Mouse (Mus musculus): ENCODE results near the gene 1700067K01Rik. TPM values are rescaled to one million over a fixed set of nuclear protein-coding genes. Genes with fewer than 3 reads are reported as not detected.

Gene 1700067K01Rik
- total RNA-seq, 4 experiments from 2014 or later: 0.34 to 0.77 (median 0.48) TPM

GRCm38 (mm10) chr8:84010625-84011611 is 9.6 kb downstream of the 1700067K01Rik start:
- DNase-seq (ENCODE audit: low spot score in 2 of 2): peak in 1 of 2 experiments; percentile 54

DNA sequence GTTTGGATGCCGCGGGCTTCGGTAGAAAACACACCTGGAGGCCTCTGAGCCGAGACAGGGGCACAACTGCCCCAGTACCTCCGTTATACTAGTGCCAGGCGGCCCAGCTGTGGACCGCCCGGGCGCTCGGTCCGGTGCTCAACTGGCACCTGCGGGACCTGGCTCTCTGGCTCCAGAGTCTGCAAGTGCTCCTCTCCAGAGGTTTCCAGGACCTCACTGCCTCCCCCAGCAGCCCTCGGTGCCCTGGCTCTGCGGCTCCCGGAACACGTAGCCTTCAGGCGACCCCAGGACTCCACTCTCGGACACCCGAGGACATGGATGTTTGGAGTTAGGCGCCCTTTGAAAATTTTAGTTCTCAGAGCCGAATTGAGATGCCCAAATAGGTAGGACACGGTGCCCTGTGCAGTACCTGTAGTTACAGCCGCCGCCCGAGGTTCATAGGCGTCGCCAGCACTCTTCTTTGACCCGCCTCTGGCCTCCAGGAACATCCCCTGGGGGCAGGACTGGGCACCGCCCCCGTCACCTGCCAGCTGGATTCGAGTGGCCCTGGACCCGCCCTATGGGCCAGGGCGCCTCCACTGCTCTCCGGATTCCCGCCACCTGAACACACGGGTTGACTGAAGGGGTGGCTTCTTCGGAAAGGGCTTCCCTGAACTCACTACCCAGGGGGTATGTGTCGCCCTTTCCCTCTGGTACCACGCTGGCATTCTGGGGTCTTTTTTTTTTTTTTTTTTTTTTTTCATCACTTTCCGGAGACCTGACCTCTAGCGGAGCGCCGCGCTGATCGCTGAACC is 10.6 kb downstream of the 1700067K01Rik start, which contains the start of gene 2210011C24Rik:
Gene 2210011C24Rik, minus strand, starts transcription at position 467 of the 794 bp plus-strand sequence.
- no peak for DNase-seq (ENCODE audit: low spot score in 2 of 2)

DNA sequence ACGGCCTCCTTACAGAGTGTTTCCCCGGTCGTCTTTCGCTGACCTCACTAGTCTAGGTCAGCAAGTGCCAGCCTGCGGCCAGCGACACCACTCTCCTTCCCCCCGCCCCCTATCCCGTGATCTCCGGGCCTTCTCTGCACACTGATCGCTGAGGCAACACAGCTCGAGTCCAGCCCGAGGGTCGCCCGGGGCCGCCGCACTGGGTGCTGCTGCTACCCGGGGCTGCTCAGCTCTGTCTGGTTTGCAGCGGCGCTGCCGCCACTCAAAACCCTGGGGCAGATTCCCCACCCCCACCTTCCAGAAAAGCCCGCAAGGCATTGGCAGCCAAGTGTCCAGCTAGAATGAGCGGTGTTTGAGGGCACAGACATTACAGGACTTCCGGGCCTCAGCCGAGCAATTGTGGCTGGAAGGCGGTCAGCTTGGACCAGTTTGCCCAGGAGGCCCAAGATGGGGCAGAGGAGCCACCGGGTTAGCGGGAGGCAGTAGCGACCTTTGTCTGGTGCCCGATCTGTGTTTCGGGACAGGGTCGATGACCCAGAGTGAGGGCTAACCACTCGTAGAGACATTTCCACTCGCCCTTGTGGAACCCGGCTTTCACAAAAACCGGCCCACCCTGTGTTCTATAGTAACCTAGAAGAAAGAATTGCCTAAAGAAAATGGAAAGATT is 11.3 kb downstream of the 1700067K01Rik start:
- no peak for DNase-seq (ENCODE audit: low spot score in 2 of 2)

- DNase-seq (ENCODE audit: low spot score in 2 of 2): no peak
These were observed 14.5 kb downstream of the 1700067K01Rik start for GRCm38 (mm10) chr8:84015833-84016232.

- DNase-seq (ENCODE audit: low spot score in 2 of 2): no peak
These were observed 18.4 kb downstream of the 1700067K01Rik start for GRCm38 (mm10) chr8:84019738-84020137.

- DNase-seq (ENCODE audit: low spot score in 2 of 2): no peak
These were observed 19.8 kb downstream of the 1700067K01Rik start, which contains the start of gene Palm3 for GRCm38 (mm10) chr8:84021096-84021495. TSS of gene Palm3 (plus strand) at chr8:84021471.

DNA sequence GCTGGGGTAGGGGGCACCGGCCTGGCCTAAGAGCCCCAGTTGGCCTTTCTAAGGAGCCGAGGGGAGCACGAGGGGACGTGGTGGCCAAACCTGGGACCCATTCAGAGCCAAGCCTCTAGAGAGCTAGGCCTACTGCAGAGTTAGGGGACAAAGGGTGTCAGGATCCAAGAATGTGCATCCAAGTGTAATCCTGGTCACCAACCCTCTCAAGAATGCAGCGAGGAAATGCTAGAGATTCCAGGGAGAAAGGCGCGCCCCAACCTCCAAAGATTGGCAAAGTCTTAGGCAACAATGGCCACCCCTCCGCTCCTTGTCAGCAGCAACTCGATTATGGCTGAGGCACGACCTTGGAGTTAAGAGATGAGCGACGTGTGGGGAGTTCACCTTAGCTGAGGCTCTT is 20.3 kb downstream of the 1700067K01Rik start:
- no peak for DNase-seq (ENCODE audit: low spot score in 2 of 2)

- DNase-seq (ENCODE audit: low spot score in 2 of 2): no peak
These were observed 21.8 kb downstream of the 1700067K01Rik start for GRCm38 (mm10) chr8:84023085-84023484.

DNA sequence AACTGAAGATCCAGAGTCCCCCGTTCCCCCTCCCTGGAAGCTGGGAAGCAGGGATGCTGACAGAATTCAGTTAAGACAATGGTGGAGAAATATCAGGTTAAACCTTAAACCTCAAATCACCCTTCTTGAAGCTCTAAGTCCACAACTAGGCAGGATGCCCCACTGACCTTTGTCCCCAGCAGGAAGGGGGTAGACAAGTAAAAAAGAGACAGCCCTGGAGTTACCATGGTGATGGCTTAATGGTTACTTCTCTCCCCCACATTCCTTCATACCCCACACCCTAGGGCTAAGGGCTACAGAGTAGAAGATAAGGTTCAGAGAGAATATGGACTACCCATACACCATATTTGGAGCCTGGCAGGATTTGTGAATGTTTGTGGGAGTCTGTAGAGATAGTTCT is 22.3 kb downstream of the 1700067K01Rik start:
- DNase-seq (ENCODE audit: low spot score in 2 of 2): no peak

- DNase-seq (ENCODE audit: low spot score in 2 of 2): no peak
These were observed 22.9 kb downstream of the 1700067K01Rik start for GRCm38 (mm10) chr8:84024171-84024570.

- DNase-seq (ENCODE audit: low spot score in 2 of 2): no peak
These were observed 24.6 kb downstream of the 1700067K01Rik start for GRCm38 (mm10) chr8:84025863-84026262.

GRCm38 (mm10) chr8:84027449-84027848 is 26.1 kb downstream of the 1700067K01Rik start:
- no peak for DNase-seq (ENCODE audit: low spot score in 2 of 2)

GRCm38 (mm10) chr8:84029272-84029671 is 28.0 kb downstream of the 1700067K01Rik start:
- no peak for DNase-seq (ENCODE audit: low spot score in 2 of 2)

- no peak for DNase-seq (ENCODE audit: low spot score in 2 of 2)
These were observed 31.5 kb downstream of the 1700067K01Rik start for GRCm38 (mm10) chr8:84032777-84033176.

DNA sequence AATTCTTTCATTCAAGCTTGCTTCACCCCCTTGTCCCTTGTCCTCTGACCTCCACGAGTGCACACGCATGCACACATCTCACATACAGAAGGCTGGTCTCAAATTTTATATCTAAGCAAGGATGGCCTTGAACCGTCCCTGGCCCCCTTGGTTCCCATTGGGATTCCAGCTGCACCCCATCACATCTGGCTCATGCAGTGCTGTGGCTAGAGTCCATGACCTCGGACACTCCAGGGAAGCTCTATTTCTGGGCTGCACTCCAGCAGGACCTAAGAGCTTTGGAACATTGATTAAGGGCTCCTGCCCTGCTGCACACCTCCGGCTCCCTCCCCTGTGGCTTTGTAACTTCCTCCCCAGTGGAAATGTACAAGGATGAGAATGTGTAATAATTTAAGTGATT is 36.7 kb downstream of the 1700067K01Rik start:
- no peak for DNase-seq (ENCODE audit: low spot score in 2 of 2)

DNA sequence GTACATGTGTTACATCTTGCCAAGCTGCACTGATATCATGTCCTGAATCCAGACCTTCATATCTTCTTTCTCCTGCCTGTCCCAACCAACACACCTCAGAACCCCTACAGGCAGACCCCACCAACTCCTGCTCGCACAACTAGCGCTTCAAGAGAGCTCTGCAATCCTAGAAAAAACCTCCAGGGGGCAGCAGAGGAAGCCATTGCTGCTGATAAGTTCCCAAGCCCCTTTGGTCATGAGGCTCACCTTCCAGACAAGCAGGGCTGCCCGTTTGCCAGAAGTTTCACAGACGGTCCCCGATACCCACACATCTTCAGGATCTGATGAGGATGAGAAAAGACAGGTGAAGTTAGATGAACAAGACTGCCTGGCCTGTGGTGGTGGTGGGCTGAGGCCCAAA is 37.7 kb downstream of the 1700067K01Rik start:
- peak in 1 of 2 experiments; percentile 53 for DNase-seq (ENCODE audit: low spot score in 2 of 2)

GRCm38 (mm10) chr8:84042066-84042947 is 41.0 kb downstream of the 1700067K01Rik start, which contains the start of gene Il27ra:
TSS of gene Il27ra (minus strand) at chr8:84042589.
- no peak for DNase-seq (ENCODE audit: low spot score in 2 of 2)

DNA sequence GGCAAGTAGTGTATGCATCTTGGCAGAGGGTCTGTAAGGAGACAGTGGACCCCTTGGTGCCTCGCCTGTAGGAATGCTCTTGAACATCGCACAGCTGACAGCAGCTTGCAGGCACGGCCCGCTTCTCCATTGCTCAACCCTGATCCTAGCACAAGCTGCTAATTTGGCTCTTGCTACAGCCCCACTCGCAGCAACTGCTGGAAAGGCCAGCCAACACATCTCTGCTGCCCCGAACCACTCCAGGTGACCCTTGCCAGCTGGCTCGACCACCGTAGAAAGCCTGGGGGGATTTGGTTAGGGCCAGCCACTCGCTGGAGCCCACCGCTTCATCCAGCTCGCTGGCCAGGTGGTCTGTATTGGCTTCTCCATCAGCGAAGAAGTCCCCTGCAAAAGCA is 41.6 kb downstream of the 1700067K01Rik start:
- no peak for DNase-seq (ENCODE audit: low spot score in 2 of 2)

DNA sequence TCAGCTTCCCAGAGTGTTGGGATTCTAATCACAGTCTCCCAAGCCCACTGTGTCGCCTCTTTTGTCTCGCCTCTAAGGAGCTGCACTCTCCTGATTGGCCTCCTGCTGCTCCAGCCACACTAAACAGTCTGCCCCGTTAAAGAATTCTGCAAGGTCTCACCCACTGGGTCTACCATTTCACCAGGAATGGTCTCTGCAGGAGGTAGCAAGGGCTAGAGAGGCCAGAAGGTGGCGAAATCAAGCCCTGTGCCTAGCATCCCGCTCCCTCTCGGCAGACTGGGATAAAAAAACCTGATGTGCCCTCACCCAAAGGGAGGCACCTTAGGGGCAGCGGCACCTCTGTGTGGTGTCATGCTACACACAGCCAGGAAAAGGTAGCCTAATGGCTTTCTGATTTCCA is 42.8 kb downstream of the 1700067K01Rik start:
- DNase-seq (ENCODE audit: low spot score in 2 of 2): no peak

GRCm38 (mm10) chr8:84044900-84045299 is 43.6 kb downstream of the 1700067K01Rik start, which contains the start of gene Rln3:
TSS of gene Rln3 (minus strand) at chr8:84045000.
- no peak for DNase-seq (ENCODE audit: low spot score in 2 of 2)

All from left cerebral cortex, adult 8-10 months (tissue).